Mouse (Mus musculus): ENCODE results near the gene Crebrf. TPM values are rescaled to one million over a fixed set of nuclear protein-coding genes. Genes with fewer than 3 reads are reported as not detected.

Gene Crebrf
- polyA plus RNA-seq (2021; fragmentation: Nextera tagmentation), result 13.2 and 17.6 TPM in 2 replicates
- long read RNA-seq, experiment 1, partial matches to known transcripts, result 13 of 33 reads
- long read RNA-seq, experiment 1, other reads (novel, unspliced or antisense), result 20 of 33 reads
- long read RNA-seq, experiment 2, full-length matches to known transcripts, result 3 of 31 reads
- long read RNA-seq, experiment 2, partial matches to known transcripts, result 12 of 31 reads
- long read RNA-seq, experiment 2, other reads (novel, unspliced or antisense), result 16 of 31 reads

DNA sequence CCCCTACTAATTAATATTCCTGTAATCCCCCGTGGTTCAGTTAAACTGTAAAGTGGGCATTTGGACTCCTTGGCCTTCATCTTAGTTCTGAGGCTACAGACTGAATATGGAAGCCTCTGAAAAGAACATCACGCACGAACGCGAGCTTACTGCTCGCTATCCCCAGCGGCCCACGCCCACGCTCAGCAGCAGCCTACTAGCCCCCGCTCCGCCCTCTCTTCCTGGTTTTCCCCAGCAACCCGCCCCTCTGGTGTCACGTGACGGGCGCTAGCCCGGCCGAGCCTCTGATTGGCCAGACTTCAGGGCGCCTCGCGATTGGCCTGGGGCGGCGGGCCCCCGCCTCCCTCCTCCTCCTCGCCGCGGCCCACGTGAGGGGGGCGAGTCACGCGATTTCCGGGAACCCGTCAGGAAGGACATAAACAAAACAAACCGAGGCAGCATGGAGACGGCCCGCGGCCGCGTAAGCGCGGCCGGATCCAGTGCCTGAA, at the start of gene Crebrf:
Gene Crebrf (plus strand): TSS at position 380 of the 488 bp plus-strand sequence.

DNA sequence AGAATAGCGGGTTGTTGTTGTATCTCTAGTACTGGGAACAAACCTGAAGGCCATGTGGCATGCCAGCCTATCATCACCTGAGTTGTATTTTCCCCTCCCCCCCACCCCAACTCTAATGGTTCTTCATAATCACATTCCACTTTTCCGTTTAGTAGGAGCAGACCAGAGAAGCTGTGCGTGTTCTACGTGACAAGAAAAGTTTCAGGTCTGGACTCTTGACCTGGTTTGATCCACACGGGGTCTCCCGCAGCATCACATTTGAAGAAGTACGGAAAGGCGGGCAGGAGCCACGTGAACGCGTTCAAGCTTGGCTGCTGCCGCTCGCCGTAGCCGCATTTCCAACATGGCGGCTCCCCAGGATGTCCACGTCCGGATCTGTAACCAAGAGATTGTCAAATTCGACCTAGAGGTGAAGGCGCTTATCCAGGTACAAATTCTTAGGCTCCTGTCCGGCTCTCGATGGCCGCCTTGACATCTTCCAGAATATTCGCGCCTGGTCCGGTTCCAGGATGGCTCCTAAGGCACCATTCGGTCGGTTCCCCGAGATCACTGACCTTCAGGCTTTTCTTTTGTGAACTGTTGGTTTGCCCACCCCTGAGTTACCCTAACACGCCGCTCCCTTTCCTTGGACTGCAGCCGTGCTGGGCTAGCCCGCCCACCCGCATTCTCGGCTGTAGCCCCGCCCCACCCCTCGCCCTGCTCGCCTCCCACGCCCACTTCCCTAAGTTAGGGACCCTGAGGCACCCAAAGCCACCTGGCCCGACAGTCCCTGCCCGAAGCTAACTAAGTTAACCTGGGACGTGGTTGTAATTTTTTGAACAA, 65.5 kb downstream of the Crebrf start, which contains the start of gene Bnip1:
Gene Bnip1 (plus strand): TSS at position 317 of the 822 bp plus-strand sequence.

Other genes with a start within 250 kb of the Crebrf start
- gene Ergic1, start 154.2 kb upstream of the Crebrf start, polyA plus RNA-seq (2021; fragmentation: Nextera tagmentation), result 74.4 and 159 TPM in 2 replicates
- gene Dusp1, start 153.5 kb upstream of the Crebrf start, polyA plus RNA-seq (2021; fragmentation: Nextera tagmentation), result 61.4 and 112 TPM in 2 replicates
- 121 and 146 TPM in 2 replicates for gene Atp6v0e, start 52.4 kb upstream of the Crebrf start, polyA plus RNA-seq (2021; fragmentation: Nextera tagmentation)
- gene Bnip1, start 65.4 kb downstream of the Crebrf start, polyA plus RNA-seq (2021; fragmentation: Nextera tagmentation), result 33.8 and 35.7 TPM in 2 replicates
- gene Nkx2-5, start 129.4 kb downstream of the Crebrf start, polyA plus RNA-seq (2021; fragmentation: Nextera tagmentation), result not detected in 2 replicates
- 0.39 and 0.59 TPM in 2 replicates for gene Kifc5b, start 201.4 kb downstream of the Crebrf start, polyA plus RNA-seq (2021; fragmentation: Nextera tagmentation)
- gene Phf1, start 217.4 kb downstream of the Crebrf start, polyA plus RNA-seq (2021; fragmentation: Nextera tagmentation), result 11.3 and 17.4 TPM in 2 replicates
- 187 and 240 TPM in 2 replicates for gene Cuta, start 223.9 kb downstream of the Crebrf start, polyA plus RNA-seq (2021; fragmentation: Nextera tagmentation)
- 14.1 and 19.3 TPM in 2 replicates for gene Syngap1, start 225.6 kb downstream of the Crebrf start, polyA plus RNA-seq (2021; fragmentation: Nextera tagmentation)

Measured in left cerebral cortex, adult 6 months (tissue).